Mouse (Mus musculus) hindbrain, embryonic 16.5 days (tissue): ENCODE data around the gene Dnah1. TPM values are rescaled to one million over a fixed set of nuclear protein-coding genes. Genes with fewer than 3 reads are reported as not detected.
A peak's percentile ranks its signal among the peaks of the same experiment; 100 is the strongest.

ENCODE experiments used
- ATAC-seq: fragments of 200-750 bp; cut with Nextera tagmentation; 2 replicates; pipeline ENCODE4 v1.8.0; 2017; ENCODE audit warnings: moderate TSS enrichment, moderate library complexity
- H3K27ac ChIP-seq: fragments of 300-500 bp; sonication (generic); 2 replicates; pipeline ENCODE4 v1.5.1; 2014; ENCODE audit warnings: low read depth, mild to moderate bottlenecking, control low read depth, low read length, moderate library complexity
- H3K27me3 ChIP-seq: fragments of 300-500 bp; sonication (generic); replicated peaks from 2 replicates; pipeline ENCODE4 v1.6.1; 2014; ENCODE audit warnings: low read length; ENCODE audit not compliant: control insufficient read depth, insufficient read depth
- H3K36me3 ChIP-seq: fragments of 300-500 bp; sonication (generic); 2 replicates; pipeline ENCODE4 v1.6.1; 2014; ENCODE audit warnings: mild to moderate bottlenecking, low read length, moderate library complexity, mixed read lengths; ENCODE audit not compliant: control insufficient read depth, insufficient read depth
- H3K4me1 ChIP-seq: fragments of 300-500 bp; sonication (generic); 2 replicates; pipeline ENCODE4 v1.6.1; 2014; ENCODE audit warnings: low read depth, low read length; ENCODE audit not compliant: control insufficient read depth, insufficient read depth
- H3K4me2 ChIP-seq: fragments of 300-500 bp; sonication (generic); 2 replicates; pipeline ENCODE4 v1.6.1; 2014; ENCODE audit warnings: mild to moderate bottlenecking, low read length, control low read depth, moderate library complexity
- H3K4me3 ChIP-seq: fragments of 300-500 bp; sonication (generic); 2 replicates; pipeline ENCODE4 v1.5.1; 2014; ENCODE audit warnings: mild to moderate bottlenecking, low read length, control low read depth, moderate library complexity
- H3K9ac ChIP-seq: fragments of 300-500 bp; sonication (generic); 2 replicates; pipeline ENCODE4 v1.6.1; 2014; ENCODE audit warnings: low read depth, mild to moderate bottlenecking, control low read depth, low read length, moderate library complexity
- H3K9me3 ChIP-seq: fragments of 300-500 bp; sonication (generic); 2 replicates; pipeline ENCODE4 v1.6.1; 2014; ENCODE audit warnings: mild to moderate bottlenecking, low read length, moderate library complexity; ENCODE audit not compliant: control insufficient read depth
- WGBS: fragments of 180-500 bp; shearing (Covaris S2); extraction: QIAGEN DNeasy Blood & Tissue Kit; methylation state at CpG from one replicate; pipeline ENCODE4 v1.1.7; 2014; 5-methylcytosine and 5-hydroxymethylcytosine counted together
- polyA plus RNA-seq: library from polyadenylated mRNA; unstranded; fragments of >200 nt; fragmentation: Nextera tagmentation; extraction: Ambion mirVana; gene quantifications from 2 replicates; pipeline ENCODE4 v1.2.1, GENCODE M21; 2015

Gene Dnah1
- polyA plus RNA-seq: 3.7 and 4.2 TPM in 2 replicates

DNA sequence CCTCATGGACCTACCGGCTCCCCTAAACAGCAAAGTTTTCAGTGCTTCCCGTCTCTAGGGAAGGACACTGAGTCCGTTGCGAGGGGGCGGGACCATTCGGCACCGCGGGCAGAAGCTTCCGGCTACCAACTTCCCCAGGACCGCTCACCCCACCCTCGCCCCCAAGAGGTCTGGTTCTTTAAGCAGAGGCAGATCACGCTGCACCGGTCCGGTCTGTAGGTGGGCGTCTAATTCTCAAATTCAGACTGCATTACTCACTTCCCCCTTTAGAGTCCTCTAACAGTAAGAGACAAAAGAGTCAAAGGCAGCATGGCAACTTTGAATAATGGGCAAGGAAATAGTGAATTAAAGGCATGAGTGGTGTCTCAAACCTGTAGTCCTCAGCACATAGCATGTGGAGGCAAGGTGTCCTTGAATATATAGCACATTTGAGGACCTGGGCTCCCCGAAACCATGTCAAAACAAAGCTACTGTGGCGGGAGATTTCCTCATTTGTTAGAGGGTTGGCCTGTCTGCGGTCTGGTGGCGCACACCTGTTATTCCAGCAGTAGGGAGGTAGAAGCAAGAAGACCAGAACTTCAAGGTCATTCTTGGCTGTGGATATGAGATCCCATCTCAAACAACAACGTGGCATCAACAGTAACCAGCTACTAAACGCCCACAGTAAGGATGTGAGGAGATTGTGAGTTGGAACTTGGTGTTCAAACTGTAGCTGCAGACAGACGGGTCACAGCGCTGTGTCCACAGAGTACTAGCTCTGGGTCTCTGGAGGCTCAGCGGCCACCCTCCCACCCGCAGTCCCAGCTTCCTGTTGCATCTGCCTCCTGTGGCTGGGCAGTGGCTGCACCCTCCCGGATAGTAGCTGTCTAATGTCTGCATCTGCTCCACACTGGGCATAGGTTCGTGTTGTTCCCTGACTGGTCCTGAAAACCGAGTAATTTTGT lies at the start of gene Dnah1:
Dnah1 (minus strand) TSS at position 48 of the 944 bp plus-strand sequence.
- peak within 1 kb of the TSS; percentile 33 for H3K9ac ChIP-seq

DNA sequence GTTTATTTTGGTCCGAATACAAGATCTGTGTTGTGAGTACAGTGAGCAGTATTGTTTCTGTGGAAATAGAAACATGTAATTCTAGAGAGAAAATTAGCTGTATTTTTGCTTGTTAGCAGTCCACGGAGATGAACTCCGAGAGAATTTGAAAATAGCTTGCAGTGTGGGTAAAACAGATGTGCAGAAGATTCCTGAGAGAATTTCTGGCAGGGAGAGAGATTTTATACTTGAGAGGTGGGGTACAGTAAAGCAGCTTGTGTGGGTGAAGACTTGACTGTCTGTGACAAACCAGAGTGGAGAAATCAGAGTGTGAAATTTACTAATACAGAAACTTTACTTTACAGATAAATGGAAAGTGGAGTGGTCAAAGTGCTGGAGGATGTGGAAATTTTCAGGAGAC lies 45.7 kb upstream of the Dnah1 start:
- Histone ChIP-seq H3K36me3 (peaks cover 44% of the 10 kb centered on the region), H3K9me3 (no peaks in the 10 kb centered on the region), H3K9ac (no peak overlapping the region), H3K27ac (no peak overlapping the region), H3K4me2 (no peak overlapping the region), H3K4me1 (no peaks in the 10 kb centered on the region), H3K27me3 (no peaks in the 10 kb centered on the region), H3K4me3 (no peak overlapping the region)
- no peak for ATAC-seq
- 81% methylated on average over 3 of the region's 3 CpGs for WGBS

More for the DNA sequence above, at the start of gene Dnah1:
- Histone ChIP-seq H3K4me1 (no peaks in the 10 kb centered on the region), H3K36me3 (no peaks in the 10 kb centered on the region), H3K9me3 (no peaks in the 10 kb centered on the region), H3K27me3 (no peaks in the 10 kb centered on the region), H3K4me2 (peak within 1 kb of the TSS; percentile 57), H3K27ac (no peak within 1 kb of the TSS), H3K4me3 (peak within 1 kb of the TSS; percentile 24)
- peak; percentile 27; the same call in 1 of the 2 replicates for ATAC-seq
- 32% methylated on average over 28 of the region's 28 CpGs for WGBS

DNA sequence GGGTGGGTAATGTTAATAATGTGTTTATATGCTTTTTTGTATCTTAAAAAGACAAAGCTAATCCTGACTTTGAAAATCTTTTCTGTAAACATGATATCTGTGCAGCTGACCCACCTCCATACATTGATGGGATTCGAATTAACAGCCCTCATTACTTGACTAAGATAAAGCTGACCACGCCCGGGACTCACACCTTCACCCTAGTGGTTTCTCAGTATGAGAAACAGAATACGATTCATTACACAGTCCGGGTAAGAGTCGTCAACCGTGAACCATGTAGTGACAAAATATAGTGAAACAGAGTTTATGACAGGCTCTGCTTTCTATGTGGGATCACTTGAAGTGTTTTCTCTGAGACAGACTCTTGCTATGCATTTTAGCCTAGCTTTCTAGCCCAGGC lies 44.3 kb upstream of the Dnah1 start:
- 96% methylated on average over 7 of the region's 7 CpGs for WGBS
- no peaks in the 10 kb centered on the region for H3K4me1 ChIP-seq
- H3K36me3 ChIP-seq: peaks cover 42% of the 10 kb centered on the region
- no peak for ATAC-seq
- no peaks in the 10 kb centered on the region for H3K9me3 ChIP-seq
- H3K9ac ChIP-seq: no peak overlapping the region
- no peak overlapping the region for H3K27ac ChIP-seq
- H3K27me3 ChIP-seq: no peaks in the 10 kb centered on the region
- H3K4me3 ChIP-seq: no peak overlapping the region
- no peak overlapping the region for H3K4me2 ChIP-seq

DNA sequence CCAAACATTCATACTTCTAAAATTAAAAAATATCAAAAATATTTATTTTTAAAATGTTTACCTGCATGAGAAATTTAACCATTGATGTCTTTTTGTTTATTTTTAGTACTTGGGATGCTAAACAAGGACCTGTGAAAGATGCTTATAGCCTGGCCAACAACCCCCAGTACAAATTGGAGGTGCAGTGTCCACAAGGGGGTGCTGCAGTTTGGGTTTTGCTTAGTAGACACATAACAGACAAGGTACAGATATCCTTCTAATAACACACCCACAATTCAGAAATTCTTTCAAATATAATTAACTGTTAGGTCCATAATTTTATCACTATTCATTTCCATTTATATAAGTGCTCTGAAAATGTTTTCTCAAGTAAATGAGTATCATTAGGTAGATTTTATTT lies 41.7 kb upstream of the Dnah1 start:
- H3K4me2 ChIP-seq: no peak overlapping the region
- no peaks in the 10 kb centered on the region for H3K9me3 ChIP-seq
- no peak for ATAC-seq
- H3K36me3 ChIP-seq: peaks cover 36% of the 10 kb centered on the region
- H3K9ac ChIP-seq: no peak overlapping the region
- no peaks in the 10 kb centered on the region for H3K27me3 ChIP-seq
- no peaks in the 10 kb centered on the region for H3K4me1 ChIP-seq
- H3K4me3 ChIP-seq: no peak overlapping the region
- H3K27ac ChIP-seq: no peak overlapping the region

DNA sequence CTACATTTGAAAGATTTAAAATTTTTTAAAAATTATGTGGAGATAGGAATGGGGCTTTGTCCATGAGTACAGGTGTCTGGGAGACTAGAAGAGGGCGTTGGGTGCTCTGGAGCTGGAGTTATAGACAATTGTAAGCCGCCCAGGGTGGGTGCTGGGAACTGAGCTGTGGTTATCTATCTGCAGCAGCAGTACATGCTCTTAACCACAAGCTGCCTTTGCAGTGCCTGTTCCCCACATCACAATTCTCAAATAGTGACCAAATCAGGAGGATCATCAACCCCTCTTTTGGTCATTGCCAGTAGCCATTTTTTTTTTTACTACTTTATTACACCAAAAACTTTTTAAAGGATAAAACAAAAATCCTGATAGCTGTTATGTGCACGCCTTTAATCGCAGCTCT lies 40.9 kb upstream of the Dnah1 start:
- H3K27ac ChIP-seq: no peak overlapping the region
- H3K4me3 ChIP-seq: no peak overlapping the region
- H3K9ac ChIP-seq: no peak overlapping the region
- no peaks in the 10 kb centered on the region for H3K4me1 ChIP-seq
- no peaks in the 10 kb centered on the region for H3K9me3 ChIP-seq
- 97% methylated on average over 4 of the region's 4 CpGs for WGBS
- H3K4me2 ChIP-seq: no peak overlapping the region
- no peak for ATAC-seq
- H3K27me3 ChIP-seq: no peaks in the 10 kb centered on the region
- peaks cover 34% of the 10 kb centered on the region for H3K36me3 ChIP-seq

DNA sequence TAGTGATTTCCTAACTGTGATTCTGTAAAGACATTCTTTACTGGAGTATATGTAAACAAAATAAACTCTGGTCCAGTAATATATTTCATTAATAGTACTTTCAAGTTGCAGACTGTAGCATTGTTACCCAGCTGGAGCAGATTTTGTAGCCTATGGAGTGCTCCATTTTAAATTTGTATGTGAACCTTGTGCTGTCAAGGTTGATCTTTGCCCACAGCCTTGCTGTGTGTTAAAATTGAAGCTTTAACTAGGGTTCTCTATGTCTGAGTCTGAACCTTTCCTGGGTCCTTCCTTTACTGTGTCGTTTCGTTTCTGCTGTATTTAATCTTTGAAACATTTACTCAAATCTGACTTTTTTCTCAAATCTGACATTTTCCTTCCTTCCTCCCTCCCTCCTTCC lies 38.5 kb upstream of the Dnah1 start:
- WGBS: 94% methylated on average over 2 of the region's 2 CpGs

DNA sequence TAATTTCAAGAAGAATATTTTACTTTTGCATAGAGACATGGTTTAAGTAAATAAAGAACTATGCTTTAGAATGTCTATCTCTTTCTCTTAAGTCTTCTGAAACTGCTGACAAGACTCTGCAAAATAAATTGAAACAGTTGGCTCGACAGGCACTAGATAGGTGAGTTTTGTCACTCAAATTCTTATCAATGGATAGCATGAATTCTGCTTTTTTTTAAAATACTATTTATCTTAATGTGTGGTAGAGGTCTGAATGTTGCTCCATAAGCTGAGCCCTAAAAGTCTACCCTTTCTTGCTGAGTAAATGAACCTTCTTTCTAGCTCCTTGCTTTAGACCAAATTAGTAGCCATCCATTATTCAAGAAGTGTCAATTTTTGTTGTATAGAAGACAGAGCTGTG lies 21.7 kb upstream of the Dnah1 start:
- 98% methylated on average over 1 of the region's 1 CpGs for WGBS
- Histone ChIP-seq H3K27ac (no peak overlapping the region), H3K9ac (no peak overlapping the region), H3K36me3 (peaks cover 16% of the 10 kb centered on the region), H3K27me3 (no peaks in the 10 kb centered on the region), H3K4me1 (no peaks in the 10 kb centered on the region), H3K9me3 (no peaks in the 10 kb centered on the region), H3K4me3 (no peak overlapping the region), H3K4me2 (no peak overlapping the region)
- ATAC-seq: no peak

More for the DNA sequence above, 38.5 kb upstream of the Dnah1 start:
- Histone ChIP-seq H3K27ac (no peak overlapping the region), H3K9me3 (no peaks in the 10 kb centered on the region), H3K36me3 (peaks cover 35% of the 10 kb centered on the region), H3K27me3 (no peaks in the 10 kb centered on the region), H3K4me2 (no peak overlapping the region), H3K4me3 (no peak overlapping the region), H3K9ac (no peak overlapping the region), H3K4me1 (no peaks in the 10 kb centered on the region)
- ATAC-seq: no peak

DNA sequence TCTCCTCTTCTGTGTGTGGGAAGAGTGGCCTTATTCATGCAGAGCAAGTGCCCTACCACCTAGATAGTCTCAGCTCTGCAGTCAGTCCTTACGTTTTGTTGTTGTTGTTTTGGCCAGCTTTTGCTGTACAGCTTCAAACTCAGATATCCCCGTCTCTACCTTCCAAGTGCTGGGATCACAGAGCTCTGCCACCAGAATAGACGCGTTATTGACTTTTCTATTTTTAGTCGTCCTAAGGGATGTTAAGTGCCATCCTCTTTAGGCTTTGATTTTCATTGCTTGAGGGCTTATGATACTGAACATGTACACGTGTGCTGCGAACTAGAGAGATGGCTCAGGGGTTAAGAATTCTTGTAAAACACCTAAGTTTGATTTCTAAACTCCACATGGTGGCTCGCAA lies 19.5 kb upstream of the Dnah1 start:
- no peak overlapping the region for H3K9ac ChIP-seq
- no peaks in the 10 kb centered on the region for H3K9me3 ChIP-seq
- no peaks in the 10 kb centered on the region for H3K27me3 ChIP-seq
- peaks cover 16% of the 10 kb centered on the region for H3K36me3 ChIP-seq
- ATAC-seq: no peak
- H3K4me3 ChIP-seq: no peak overlapping the region
- no peak overlapping the region for H3K4me2 ChIP-seq
- H3K4me1 ChIP-seq: peaks cover 7% of the 10 kb centered on the region
- 85% methylated on average over 8 of the region's 8 CpGs for WGBS
- H3K27ac ChIP-seq: no peak overlapping the region

DNA sequence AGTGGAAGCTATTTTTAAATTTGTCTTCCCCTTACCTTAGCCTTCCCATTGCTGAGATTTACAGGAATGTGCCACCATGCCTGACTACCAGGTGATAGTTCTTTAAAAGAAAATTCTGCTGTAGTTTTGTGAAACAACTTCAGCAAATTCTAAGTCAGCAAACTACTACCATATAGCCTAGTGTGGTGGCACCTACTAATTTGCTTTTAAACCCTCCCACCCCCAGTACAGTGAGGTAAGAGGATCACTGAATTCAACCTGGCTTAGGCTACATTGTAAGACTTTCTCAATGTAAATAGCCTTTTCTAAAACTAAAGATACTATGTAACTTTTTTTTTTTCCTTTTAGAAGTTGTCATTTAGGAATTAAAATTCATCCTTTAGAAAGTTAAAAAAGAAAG lies 14.3 kb upstream of the Dnah1 start:
- peaks cover 21% of the 10 kb centered on the region for H3K4me1 ChIP-seq
- no peaks in the 10 kb centered on the region for H3K9me3 ChIP-seq
- peak overlapping the region; percentile 73 for H3K4me2 ChIP-seq
- H3K4me3 ChIP-seq: peak overlapping the region; percentile 93
- H3K27ac ChIP-seq: no peak overlapping the region
- no peak overlapping the region; the same call in 1 of the 2 replicates for H3K9ac ChIP-seq
- H3K36me3 ChIP-seq: peaks cover 4% of the 10 kb centered on the region; the same call in 1 of the 2 replicates
- ATAC-seq: no peak
- H3K27me3 ChIP-seq: no peaks in the 10 kb centered on the region
